Mouse (Mus musculus) liver, embryonic 14 days (tissue): ENCODE results near the gene Plac9a. TPM values are rescaled to one million over a fixed set of nuclear protein-coding genes. Genes with fewer than 3 reads are reported as not detected.

Source experiments
- polyA plus RNA-seq: library from polyadenylated mRNA; depleted of rRNA; stranded (reverse); fragments of >200 nt; gene quantifications from 2 replicates; pipeline ENCODE4 v1.2.3, GENCODE M21; 2012; rRNA removed

The Plac9a gene
- 0.18 and 0.37 TPM in 2 replicates for polyA plus RNA-seq

DNA sequence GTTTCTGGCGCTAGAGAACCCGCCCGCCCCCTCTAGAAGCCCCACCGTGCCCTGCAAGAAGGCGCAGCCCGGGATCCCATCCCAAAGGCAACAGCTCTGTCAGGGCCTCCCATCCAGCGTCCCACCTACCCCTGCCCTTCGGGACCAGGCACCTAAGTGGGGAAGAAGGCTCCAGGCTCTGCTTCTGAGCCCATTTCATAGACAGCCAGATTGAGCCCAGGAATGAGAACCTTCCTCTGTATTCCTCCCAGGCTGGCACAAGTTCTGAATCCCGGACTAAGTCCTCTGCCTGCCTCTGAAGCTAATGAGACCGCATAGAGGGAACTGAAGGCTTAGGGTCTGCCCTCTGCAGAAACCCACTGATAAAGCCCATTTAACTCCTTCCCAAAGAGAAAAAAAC is at the start of gene Plac9a:
Gene Plac9a, minus strand, starts transcription at position 101 of the 400 bp plus-strand sequence.

DNA sequence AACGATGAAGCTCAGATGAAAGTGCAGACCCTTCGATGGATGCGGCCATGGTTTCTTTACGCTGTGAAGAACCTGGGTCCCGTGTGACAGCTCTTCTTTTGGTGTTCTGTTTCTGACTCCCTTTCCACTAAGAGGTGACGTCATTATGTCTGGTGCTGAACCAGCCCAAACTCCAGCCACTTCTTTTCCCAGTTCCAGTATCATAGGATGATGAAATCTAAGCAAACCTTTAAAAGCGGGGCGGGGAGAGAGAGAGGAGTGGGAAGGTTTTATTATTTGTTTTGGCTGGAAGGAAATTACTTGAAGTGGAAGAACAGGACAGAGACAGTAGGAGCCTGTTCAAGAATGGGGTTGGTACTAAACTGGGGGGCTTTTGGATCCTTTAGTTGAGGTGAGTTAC is 35.1 kb upstream of the Plac9a start, which contains the start of gene Cphx1:
Gene Cphx1, plus strand, starts transcription at position 301 of the 400 bp plus-strand sequence.

DNA sequence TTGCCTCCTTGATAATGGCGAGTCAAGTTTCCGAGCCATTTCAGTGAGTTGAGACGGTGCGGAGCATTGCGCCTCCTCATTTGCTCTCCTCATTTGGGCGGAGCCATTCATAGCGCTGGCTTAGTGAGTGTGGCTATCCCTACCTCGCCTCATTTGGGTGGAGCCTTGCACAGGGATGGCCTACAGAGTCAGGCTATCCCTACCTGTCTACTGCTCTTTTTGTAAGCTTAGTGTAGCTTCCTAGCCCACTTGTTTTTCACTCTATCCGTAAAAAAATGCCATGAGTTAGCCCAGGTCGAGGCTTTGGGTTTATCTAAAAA is 24.6 kb upstream of the Plac9a start, which contains the start of gene Tmem254a:
Gene Tmem254a, minus strand, starts transcription at position 111 of the 320 bp plus-strand sequence.

DNA sequence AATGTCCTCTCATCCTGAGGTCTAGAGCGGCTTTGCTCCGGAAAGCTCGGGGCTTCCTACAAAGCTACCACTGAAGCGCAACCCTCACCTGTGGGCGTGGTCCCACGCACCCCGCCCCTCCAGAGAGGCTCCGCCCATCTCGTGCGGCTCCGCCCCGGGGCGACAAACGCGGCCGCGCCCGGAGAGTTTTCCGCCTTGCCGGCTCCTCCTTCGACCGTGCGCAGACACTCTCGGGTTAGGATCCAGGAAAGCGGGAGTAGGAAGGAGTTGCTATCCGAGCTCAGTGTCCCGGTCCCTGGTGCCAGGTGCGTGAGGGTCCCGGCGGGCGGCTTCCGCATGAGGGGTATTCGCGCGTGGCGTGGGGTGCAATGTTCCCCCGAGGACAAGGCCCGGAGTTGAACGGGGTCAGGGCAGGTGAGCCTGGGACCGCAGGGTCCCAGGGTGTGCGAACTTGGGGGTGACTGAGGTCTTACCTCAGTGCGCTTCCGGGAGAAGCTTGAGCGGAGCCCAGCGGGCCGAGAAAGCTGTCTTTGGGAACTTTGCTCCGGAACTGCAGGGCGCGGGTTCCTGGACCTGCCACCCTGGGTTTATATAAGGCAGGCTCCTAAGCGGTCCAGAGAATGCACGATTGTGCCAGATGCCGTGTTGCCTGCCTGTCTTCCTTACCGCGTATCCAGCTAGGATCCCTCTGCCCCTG is 60.8 kb downstream of the Plac9a start, which contains the start of gene Anxa11:
Gene Anxa11, plus strand, starts transcription at position 166 of the 697 bp plus-strand sequence.

Other genes starting within 250 kb of the Plac9a start
- 39.1 and 44.9 TPM in 2 replicates for gene Ppif, start 208.9 kb downstream of the Plac9a start, polyA plus RNA-seq
- gene Zcchc24, start 134.1 kb downstream of the Plac9a start, polyA plus RNA-seq, result 5.5 and 5.9 TPM in 2 replicates
- 4.7 and 6.2 TPM in 2 replicates for gene Anxa11, start 60.9 kb downstream of the Plac9a start, polyA plus RNA-seq
- 0.96 and 1.3 TPM in 2 replicates for gene Tmem254a, start 24.6 kb upstream of the Plac9a start, polyA plus RNA-seq
- 0.08 TPM in 1 of 2 replicates, not detected in the other for gene Cphx1, start 35.2 kb upstream of the Plac9a start, polyA plus RNA-seq
- gene Duxbl1, start 75.5 kb upstream of the Plac9a start, polyA plus RNA-seq, result 0.06 and 0.16 TPM in 2 replicates
- gene Gm9780, start 139.6 kb upstream of the Plac9a start, polyA plus RNA-seq, result 1.8 and 4.6 TPM in 2 replicates
- gene Tmem254c, start 164.3 kb upstream of the Plac9a start, polyA plus RNA-seq, result 5.4 and 7.5 TPM in 2 replicates
- not detected in 2 replicates for gene Cphx2, start 178.4 kb upstream of the Plac9a start, polyA plus RNA-seq
- 0.16 and 0.20 TPM in 2 replicates for gene Cphx3, start 179.2 kb upstream of the Plac9a start, polyA plus RNA-seq
- 0.05 TPM in 1 of 2 replicates, not detected in the other for gene Duxbl2, start 215.2 kb upstream of the Plac9a start, polyA plus RNA-seq